Mouse (Mus musculus) embryonic fibroblast, embryonic 13.5 days (primary cell): ENCODE data around the gene Gipc1.

Experiments
- CTCF ChIP-seq: IDR thresholded peaks from 2 replicates; pipeline ENCODE4 v1.5.1; 2011; ENCODE audit warnings: mild to moderate bottlenecking, control low read depth, low read length, moderate library complexity, borderline replicate concordance; ENCODE audit not compliant: insufficient read depth
- POLR2A ChIP-seq: IDR thresholded peaks from 2 replicates; pipeline ENCODE4 v1.6.1; 2011; ENCODE audit warnings: low read depth, mild to moderate bottlenecking, control low read depth, low read length, moderate library complexity

DNA sequence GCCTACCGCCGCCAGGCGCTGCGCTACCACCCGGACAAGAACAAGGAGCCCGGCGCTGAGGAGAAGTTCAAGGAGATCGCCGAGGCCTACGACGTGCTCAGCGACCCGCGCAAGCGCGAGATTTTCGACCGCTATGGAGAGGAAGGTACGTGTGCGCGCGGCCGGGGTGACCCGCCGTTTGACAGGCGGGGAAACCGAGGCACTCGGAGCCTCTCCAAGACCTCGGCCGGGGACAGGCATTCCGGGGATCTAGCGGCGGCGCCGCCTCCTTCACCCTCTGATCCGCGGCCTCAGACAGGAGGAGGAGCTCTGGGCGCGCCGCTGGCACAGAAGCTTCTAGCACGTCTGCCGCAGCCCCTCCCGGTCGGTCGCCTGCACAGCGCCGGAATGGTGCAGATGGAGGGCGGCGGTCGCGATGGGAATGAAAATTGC, 44.1 kb upstream of the Gipc1 start:
- TF ChIP-seq CTCF, result no peak
- peak; percentile 54; the same call in 1 of the 2 replicates for TF ChIP-seq POLR2A
